Mouse (Mus musculus) megakaryocyte, embryonic 14.5 days (primary cell): ENCODE results near the gene Sema5a.

Source experiments
- FLI1 ChIP-seq: IDR thresholded peaks from 2 replicates; pipeline ENCODE4 v1.6.1; 2012; ENCODE audit warnings: low read length, inconsistent platforms, mixed read lengths
- GATA1 ChIP-seq: IDR thresholded peaks from 3 replicates; pipeline ENCODE4 v1.6.1; 2012; ENCODE audit warnings: mixed read lengths, low read length, inconsistent platforms, borderline replicate concordance

GRCm38 (mm10) chr15:32223028-32223427, 21.6 kb upstream of the Sema5a start:
- TF ChIP-seq GATA1: no peak
- no peak for TF ChIP-seq FLI1
